Mouse (Mus musculus) embryonic facial prominence, embryonic 11.5 days (tissue): ENCODE measurements around the gene Fam243. TPM values are rescaled to one million over a fixed set of nuclear protein-coding genes. Genes with fewer than 3 reads are reported as not detected.
A peak's percentile ranks its signal among the peaks of the same experiment; 100 is the strongest.

Experiments used
- ATAC-seq: fragments of 200-750 bp; cut with Nextera tagmentation; replicated peaks from 2 replicates; pipeline ENCODE4 v1.8.0; 2017; ENCODE audit warnings: low read depth; ENCODE audit not compliant: insufficient number of reproducible peaks, low FRiP score, low TSS enrichment
- DNase-seq: peaks from one replicate; pipeline ENCODE4 v3.0.0-alpha.2; 2015; ENCODE audit warnings: low spot score
- H3K27ac ChIP-seq: fragments of 300-500 bp; sonication (generic); replicated peaks from 2 replicates; pipeline ENCODE4 v1.5.1; 2014; ENCODE audit warnings: mild to moderate bottlenecking, low read depth, low read length, control low read depth
- H3K27me3 ChIP-seq: fragments of 300-500 bp; sonication (generic); 2 replicates; pipeline ENCODE4 v1.6.1; 2014; ENCODE audit warnings: mild to moderate bottlenecking, low read length, moderate library complexity, mixed read lengths; ENCODE audit not compliant: control insufficient read depth, insufficient read depth
- H3K36me3 ChIP-seq: fragments of 300-500 bp; sonication (generic); replicated peaks from 2 replicates; pipeline ENCODE4 v1.6.1; 2014; ENCODE audit warnings: low read depth, mild to moderate bottlenecking, low read length, moderate library complexity, mixed read lengths; ENCODE audit not compliant: control insufficient read depth, insufficient read depth
- H3K4me1 ChIP-seq: fragments of 300-500 bp; sonication (generic); 2 replicates; pipeline ENCODE4 v1.6.1; 2014; ENCODE audit warnings: low read length, mixed read lengths; ENCODE audit not compliant: control insufficient read depth, insufficient read depth
- H3K4me2 ChIP-seq: fragments of 300-500 bp; sonication (generic); 2 replicates; pipeline ENCODE4 v1.6.1; 2014; ENCODE audit warnings: low read depth, mild to moderate bottlenecking, control low read depth, low read length, moderate library complexity
- H3K4me3 ChIP-seq: fragments of 300-500 bp; sonication (generic); 2 replicates; pipeline ENCODE4 v1.5.1; 2014; ENCODE audit warnings: low read depth, low read length, control low read depth
- H3K9ac ChIP-seq: fragments of 300-500 bp; sonication (generic); replicated peaks from 2 replicates; pipeline ENCODE4 v1.6.1; 2014; ENCODE audit warnings: mild to moderate bottlenecking, control low read depth, low read length
- H3K9me3 ChIP-seq: fragments of 300-500 bp; sonication (generic); replicated peaks from 2 replicates; pipeline ENCODE4 v1.6.1; 2016; ENCODE audit warnings: mild to moderate bottlenecking, low read length, inconsistent platforms, mixed read lengths; ENCODE audit not compliant: control insufficient read depth
- WGBS: fragments of 180-500 bp; shearing (Covaris S2); extraction: QIAGEN DNeasy Blood & Tissue Kit; methylation state at CpG from one replicate; pipeline ENCODE4 v1.1.7; 2014; 5-methylcytosine and 5-hydroxymethylcytosine counted together
- polyA plus RNA-seq: library from polyadenylated mRNA; unstranded; fragments of >200 nt; fragmentation: Nextera tagmentation; extraction: Ambion mirVana; gene quantifications from 2 replicates; pipeline ENCODE4 v1.2.1, GENCODE M21; 2014

The Fam243 gene
- polyA plus RNA-seq, 1 experiment from 2014 or later: 0.07 TPM

- Histone ChIP-seq H3K4me1 (no peaks in the 10 kb centered on the region), H3K4me3 (no peak overlapping the region), H3K9ac (no peak overlapping the region), H3K27ac (no peak overlapping the region), H3K27me3 (no peaks in the 10 kb centered on the region), H3K36me3 (no peaks in the 10 kb centered on the region), H3K9me3 (no peaks in the 10 kb centered on the region), H3K4me2 (no peak overlapping the region)
- DNase-seq (no peak), ATAC-seq (no peak)
- WGBS: 71% methylated on average over 11 of the region's 11 CpGs
Measured at GRCm38 (mm10) chr16:92355982-92356381, 34.7 kb upstream of the Fam243 start.

DNA sequence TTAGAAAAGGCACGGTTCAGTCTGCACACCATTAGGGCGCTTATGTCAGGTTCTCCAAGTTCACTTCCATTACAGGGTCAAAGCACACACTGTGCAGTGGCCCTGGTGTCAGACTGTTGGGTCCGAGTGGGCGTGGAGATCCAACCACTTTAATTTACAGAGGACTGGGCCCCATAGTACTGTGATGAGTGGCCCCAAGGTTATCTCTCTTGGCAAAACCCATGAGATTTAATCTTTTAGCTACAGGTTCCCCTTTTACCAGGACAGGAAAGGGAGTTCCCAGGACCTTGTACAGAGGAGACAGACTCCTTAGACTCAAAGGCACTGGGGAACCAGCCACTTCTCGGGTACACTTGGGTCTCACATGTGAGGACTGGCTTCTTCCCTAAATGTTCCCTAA is 34.1 kb upstream of the Fam243 start:
- Histone ChIP-seq H3K36me3 (no peaks in the 10 kb centered on the region), H3K4me2 (no peak overlapping the region), H3K4me1 (no peaks in the 10 kb centered on the region), H3K4me3 (no peak overlapping the region), H3K27ac (no peak overlapping the region), H3K9me3 (no peaks in the 10 kb centered on the region), H3K27me3 (no peaks in the 10 kb centered on the region), H3K9ac (no peak overlapping the region)
- WGBS: 77% methylated on average over 5 of the region's 5 CpGs
- no peak for ATAC-seq
- DNase-seq: no peak

- Histone ChIP-seq H3K9me3 (no peaks in the 10 kb centered on the region), H3K27me3 (no peaks in the 10 kb centered on the region), H3K9ac (no peak overlapping the region), H3K4me3 (no peak overlapping the region), H3K4me2 (no peak overlapping the region), H3K36me3 (no peaks in the 10 kb centered on the region), H3K27ac (no peak overlapping the region), H3K4me1 (no peaks in the 10 kb centered on the region)
- WGBS: 32% methylated on average over 2 of the region's 2 CpGs
- peak; percentile 67 for DNase-seq
- no peak for ATAC-seq
Measured at GRCm38 (mm10) chr16:92353897-92354296, 32.7 kb upstream of the Fam243 start.

DNA sequence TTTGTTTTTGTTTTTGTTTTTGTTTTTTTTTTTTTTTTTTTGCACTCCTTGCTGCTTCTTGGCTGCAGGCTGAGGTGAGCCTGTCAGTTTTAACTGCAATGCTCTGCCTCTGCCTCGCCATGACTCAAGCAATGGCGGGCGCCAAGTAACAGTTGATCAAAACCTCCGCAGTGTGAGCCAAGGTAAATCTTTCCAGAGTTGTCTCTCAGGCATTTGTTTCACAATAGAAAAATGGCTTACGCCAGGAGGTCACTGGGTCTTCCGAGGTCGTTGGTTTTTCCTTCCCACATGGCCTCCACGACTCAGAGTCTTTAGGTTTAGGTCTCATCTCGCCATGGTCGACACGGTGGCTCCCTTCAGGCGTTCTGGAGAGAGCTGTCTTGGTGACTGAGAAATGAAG is 32.1 kb upstream of the Fam243 start:
- Histone ChIP-seq H3K36me3 (no peaks in the 10 kb centered on the region), H3K4me1 (no peaks in the 10 kb centered on the region), H3K4me2 (no peak overlapping the region), H3K9me3 (no peaks in the 10 kb centered on the region), H3K27me3 (no peaks in the 10 kb centered on the region), H3K9ac (no peak overlapping the region), H3K4me3 (no peak overlapping the region), H3K27ac (no peak overlapping the region)
- ATAC-seq (no peak), DNase-seq (no peak)
- 81% methylated on average over 12 of the region's 12 CpGs for WGBS

GRCm38 (mm10) chr16:92348941-92349340 is 27.7 kb upstream of the Fam243 start:
- Histone ChIP-seq H3K9me3 (no peaks in the 10 kb centered on the region), H3K27ac (no peak overlapping the region), H3K9ac (no peak overlapping the region), H3K4me2 (no peak overlapping the region), H3K36me3 (no peaks in the 10 kb centered on the region), H3K4me1 (no peaks in the 10 kb centered on the region), H3K27me3 (no peaks in the 10 kb centered on the region), H3K4me3 (no peak overlapping the region)
- no peak for DNase-seq
- WGBS: 88% methylated on average over 12 of the region's 12 CpGs
- no peak for ATAC-seq

DNA sequence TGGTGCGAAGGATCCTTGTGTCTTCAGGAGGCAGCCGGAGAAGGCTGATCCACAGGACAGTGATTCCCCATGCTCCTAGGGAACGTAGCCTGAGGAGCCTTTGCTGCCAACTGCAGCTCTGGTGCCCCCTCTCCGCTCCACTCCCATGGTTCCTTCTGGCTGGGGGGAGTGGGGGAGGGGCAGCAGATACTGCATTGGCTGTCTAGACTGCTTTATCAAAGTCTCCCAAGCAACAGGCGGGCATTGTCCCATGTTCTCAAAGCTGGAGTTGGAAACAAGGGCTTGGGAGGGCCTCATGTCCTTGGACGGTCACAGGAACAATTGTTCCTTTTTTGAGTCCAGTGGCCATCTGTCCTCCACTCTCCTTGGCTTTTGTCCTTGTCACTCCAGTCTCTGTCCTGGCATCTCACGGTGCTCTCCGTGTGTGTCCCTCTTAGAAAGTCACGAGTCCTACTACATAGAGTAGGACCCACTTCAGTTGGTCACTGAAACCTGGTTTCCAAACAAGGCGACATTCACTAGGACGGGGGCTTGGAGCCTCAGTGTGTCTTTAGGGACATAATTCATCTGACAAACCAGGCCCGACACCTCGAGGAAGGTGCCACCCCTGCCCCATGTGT is 25.2 kb upstream of the Fam243 start:
- H3K4me2 ChIP-seq: no peak overlapping the region

DNA sequence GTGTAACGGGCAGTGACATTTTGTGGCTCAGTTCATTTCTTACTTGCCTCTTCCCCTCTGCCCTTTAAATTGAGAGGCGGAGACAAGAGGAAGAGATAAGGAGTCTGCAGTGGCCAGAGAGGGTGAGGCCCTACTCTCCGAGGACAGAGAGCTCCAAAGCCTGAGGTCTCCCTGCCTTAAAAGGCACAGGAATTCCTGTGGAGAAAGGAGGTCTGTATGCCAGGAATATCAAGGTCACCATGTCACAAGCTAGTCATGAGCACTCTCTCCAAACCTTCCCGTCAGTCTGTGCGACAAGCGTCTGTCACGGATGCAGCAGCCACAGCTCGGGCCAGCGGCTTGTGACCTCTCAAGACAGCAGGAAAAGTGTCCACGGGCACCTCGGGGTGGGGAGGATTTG is 23.9 kb upstream of the Fam243 start:
- WGBS: 54% methylated on average over 11 of the region's 11 CpGs
- no peak for ATAC-seq
- no peak overlapping the region for H3K4me3 ChIP-seq
- no peak overlapping the region for H3K4me2 ChIP-seq
- no peak for DNase-seq
- H3K36me3 ChIP-seq: no peaks in the 10 kb centered on the region
- H3K27me3 ChIP-seq: no peaks in the 10 kb centered on the region
- no peaks in the 10 kb centered on the region; the same call in 1 of the 2 replicates for H3K4me1 ChIP-seq
- no peak overlapping the region for H3K9ac ChIP-seq
- H3K27ac ChIP-seq: no peak overlapping the region
- H3K9me3 ChIP-seq: no peaks in the 10 kb centered on the region

More for the DNA sequence above, 25.2 kb upstream of the Fam243 start:
- Histone ChIP-seq H3K4me1 (no peaks in the 10 kb centered on the region), H3K9ac (no peak overlapping the region), H3K9me3 (no peaks in the 10 kb centered on the region), H3K27me3 (no peaks in the 10 kb centered on the region), H3K27ac (no peak overlapping the region), H3K36me3 (no peaks in the 10 kb centered on the region), H3K4me3 (no peak overlapping the region)
- WGBS: 61% methylated on average over 13 of the region's 13 CpGs
- no peak for ATAC-seq
- DNase-seq: no peak

- H3K27ac ChIP-seq: no peak overlapping the region
Measured at GRCm38 (mm10) chr16:92340612-92341511, 19.6 kb upstream of the Fam243 start.

More at GRCm38 (mm10) chr16:92340612-92341511, 19.6 kb upstream of the Fam243 start:
- Histone ChIP-seq H3K4me1 (no peaks in the 10 kb centered on the region; the same call in 1 of the 2 replicates), H3K9ac (no peak overlapping the region), H3K9me3 (no peaks in the 10 kb centered on the region), H3K36me3 (no peaks in the 10 kb centered on the region), H3K4me2 (0 out of 2 replicates have a peak overlapping the region, but pooled peaks have one; percentile 2), H3K27me3 (no peaks in the 10 kb centered on the region), H3K4me3 (no peak overlapping the region)
- peak; percentile 90 for DNase-seq
- 27% methylated on average over 27 of the region's 27 CpGs for WGBS
- ATAC-seq: peak; percentile 39; the same call in 1 of the 2 replicates
